Mouse (Mus musculus) liver, embryonic 11.5 days (tissue): Measurements from ENCODE around the gene Atp6v1g1. TPM values are rescaled to one million over a fixed set of nuclear protein-coding genes. Genes with fewer than 3 reads are reported as not detected.
A peak's percentile ranks its signal among the peaks of the same experiment; 100 is the strongest.

ENCODE experiments used
- ATAC-seq: fragments of 200-750 bp; cut with Nextera tagmentation; replicated peaks from 2 replicates; pipeline ENCODE4 v1.8.0; 2017; ENCODE audit warnings: moderate number of reproducible peaks, mild to moderate bottlenecking, moderate TSS enrichment, moderate library complexity; ENCODE audit not compliant: low FRiP score
- DNase-seq: peaks from one replicate; pipeline ENCODE4 v3.0.0-alpha.2; 2017; ENCODE audit warnings: low spot score
- H3K27ac ChIP-seq: fragments of 300-500 bp; sonication (generic); 2 replicates; pipeline ENCODE4 v1.5.1; 2014; ENCODE audit warnings: mild to moderate bottlenecking, low read depth, low read length, control low read depth
- H3K27me3 ChIP-seq: fragments of 300-500 bp; sonication (generic); replicated peaks from 2 replicates; pipeline ENCODE4 v1.6.1; 2014; ENCODE audit warnings: low read length, mixed read lengths; ENCODE audit not compliant: control insufficient read depth, insufficient read depth
- H3K36me3 ChIP-seq: fragments of 300-500 bp; sonication (generic); 2 replicates; pipeline ENCODE4 v1.6.1; 2014; ENCODE audit warnings: mild to moderate bottlenecking, low read length, moderate library complexity, mixed read lengths; ENCODE audit not compliant: control insufficient read depth, insufficient read depth
- H3K4me1 ChIP-seq: fragments of 300-500 bp; sonication (generic); replicated peaks from 2 replicates; pipeline ENCODE4 v1.6.1; 2014; ENCODE audit warnings: low read length, mixed read lengths; ENCODE audit not compliant: control insufficient read depth, insufficient read depth
- H3K4me2 ChIP-seq: fragments of 300-500 bp; sonication (generic); 2 replicates; pipeline ENCODE4 v1.6.1; 2014; ENCODE audit warnings: mild to moderate bottlenecking, control low read depth, moderate library complexity
- H3K4me3 ChIP-seq: fragments of 300-500 bp; sonication (generic); 2 replicates; pipeline ENCODE4 v1.5.1; 2014; ENCODE audit warnings: low read depth, low read length, control low read depth
- H3K9ac ChIP-seq: fragments of 300-500 bp; sonication (generic); 2 replicates; pipeline ENCODE4 v1.6.1; 2014; ENCODE audit warnings: low read depth, low read length, control low read depth
- H3K9me3 ChIP-seq: fragments of 300-500 bp; sonication (generic); 2 replicates; pipeline ENCODE4 v1.6.1; 2016; ENCODE audit warnings: low read length, inconsistent platforms, mixed read lengths; ENCODE audit not compliant: control insufficient read depth
- WGBS: fragments of 180-500 bp; shearing (Covaris S2); extraction: QIAGEN DNeasy Blood & Tissue Kit; methylation state at CpG from one replicate; pipeline ENCODE4 v1.1.7; 2014; 5-methylcytosine and 5-hydroxymethylcytosine counted together
- polyA plus RNA-seq: library from polyadenylated mRNA; unstranded; fragments of >200 nt; fragmentation: Nextera tagmentation; extraction: Ambion mirVana; gene quantifications from 2 replicates; pipeline ENCODE4 v1.2.1, GENCODE M21; 2014

Atp6v1g1 gene
- polyA plus RNA-seq, 1 experiment from 2014 or later = 204 TPM

DNA sequence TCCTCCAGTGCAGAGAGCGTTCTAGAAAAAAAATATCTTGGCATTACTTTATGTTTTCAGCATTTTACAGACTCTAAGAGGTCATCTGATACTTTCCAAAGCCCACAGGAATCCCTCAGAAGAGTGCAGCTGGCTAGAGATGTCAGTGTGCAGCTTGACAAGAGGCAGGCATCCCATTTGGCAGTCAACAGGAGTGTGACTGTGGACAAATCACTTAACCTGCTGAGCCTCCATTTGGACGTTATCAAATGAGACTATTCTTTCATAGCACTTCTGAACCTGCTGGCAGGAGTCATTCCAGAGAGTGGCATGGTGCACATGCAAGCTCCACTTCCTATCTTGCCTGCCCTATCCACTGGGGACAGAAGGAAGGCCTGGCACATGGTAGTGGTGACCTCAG is 2.4 kb upstream of the Atp6v1g1 start:
- H3K27me3 ChIP-seq = no peaks in the 10 kb centered on the region
- H3K4me2 ChIP-seq = no peak overlapping the region
- H3K27ac ChIP-seq = no peak overlapping the region
- H3K4me3 ChIP-seq = no peak overlapping the region
- no peaks in the 10 kb centered on the region for H3K9me3 ChIP-seq
- ATAC-seq = no peak
- DNase-seq = no peak
- H3K9ac ChIP-seq = no peak overlapping the region
- H3K4me1 ChIP-seq = peaks cover 17% of the 10 kb centered on the region
- WGBS = 64% methylated on average over 2 of the region's 2 CpGs
- H3K36me3 ChIP-seq = 0 out of 2 replicates have a peak, but pooled peaks cover 2% of the 10 kb centered on the region

DNA sequence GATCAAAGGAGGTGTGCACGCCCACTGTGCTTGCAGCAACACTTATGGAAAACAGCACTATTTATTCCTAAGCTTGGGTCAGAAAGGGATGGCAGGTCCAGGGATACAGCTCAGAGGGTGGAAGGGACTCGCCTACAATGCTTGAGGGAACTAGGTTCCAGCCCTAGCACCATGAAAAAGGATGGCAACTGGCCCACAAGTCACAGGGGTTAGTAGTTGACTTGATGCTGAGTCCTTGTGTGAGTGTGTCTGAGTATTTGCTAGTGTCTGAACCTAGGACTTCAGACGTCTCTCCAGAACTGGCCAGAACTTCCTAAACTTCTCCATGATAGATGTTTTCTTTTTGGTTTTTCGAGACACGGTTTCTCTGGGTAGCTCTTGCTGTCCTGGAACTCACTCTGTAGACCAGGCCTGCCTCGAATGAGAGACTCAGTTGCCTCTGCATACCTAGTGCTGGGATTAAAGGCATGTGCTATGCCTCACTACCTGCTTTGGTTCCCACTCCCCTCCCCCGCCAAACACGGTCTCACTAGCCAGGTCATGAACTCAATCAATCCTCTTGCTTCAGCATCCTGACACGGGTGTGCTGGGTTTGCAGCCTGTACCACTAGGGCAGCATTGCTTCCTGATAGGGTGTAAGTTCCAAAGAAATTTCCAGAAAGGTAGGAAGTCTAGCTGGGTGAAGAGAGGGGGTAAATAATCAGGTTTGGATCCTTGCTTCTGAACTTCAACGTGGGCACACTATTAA is 652 bp upstream of the Atp6v1g1 start:
- no peaks in the 10 kb centered on the region for H3K27me3 ChIP-seq
- H3K27ac ChIP-seq = no peak overlapping the region
- peak; percentile 44 for ATAC-seq
- DNase-seq = no peak
- 57% methylated on average over 10 of the region's 10 CpGs for WGBS
- H3K4me3 ChIP-seq = peak overlapping the region; percentile 87
- peak overlapping the region; percentile 61 for H3K4me2 ChIP-seq
- H3K36me3 ChIP-seq = peaks cover 6% of the 10 kb centered on the region
- H3K9ac ChIP-seq = peak overlapping the region; percentile 41; the same call in 1 of the 2 replicates
- H3K9me3 ChIP-seq = no peaks in the 10 kb centered on the region
- H3K4me1 ChIP-seq = peaks cover 19% of the 10 kb centered on the region

DNA sequence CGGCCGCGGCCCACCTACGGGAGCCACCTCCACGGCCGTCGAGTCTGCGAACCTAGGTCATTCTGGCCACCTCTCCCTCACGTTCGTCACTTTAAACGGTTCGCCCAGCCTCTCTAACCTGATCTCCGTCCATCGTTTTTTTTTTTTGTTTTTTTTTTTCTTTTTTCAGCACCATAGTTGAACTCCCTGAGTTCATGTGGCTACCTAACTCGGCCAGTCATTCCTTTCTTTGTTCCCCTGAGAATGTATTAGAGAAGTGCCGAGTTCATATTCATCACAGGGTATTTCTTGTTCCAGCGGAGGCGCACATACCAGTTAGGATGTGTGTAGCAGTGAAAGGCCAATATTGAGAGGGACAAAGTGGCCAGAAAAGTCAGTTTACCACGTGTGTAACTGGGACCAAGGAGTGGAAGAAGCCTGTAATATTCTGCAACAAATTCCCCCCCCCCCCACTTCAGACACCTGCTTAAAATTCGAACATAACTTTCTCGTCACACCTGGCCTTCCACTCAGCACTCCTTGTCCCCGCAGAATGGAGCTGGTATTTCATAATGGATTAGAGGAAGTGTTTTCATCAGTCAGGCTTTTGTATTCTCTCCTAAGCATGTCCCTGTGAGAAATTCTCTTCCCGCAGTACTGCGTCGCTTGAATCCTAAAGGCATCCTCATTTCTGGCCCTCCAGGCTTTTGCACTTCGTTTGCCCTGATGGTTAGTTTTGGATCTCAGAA is 823 bp downstream of the Atp6v1g1 start:
- 19% methylated on average over 26 of the region's 26 CpGs for WGBS
- ATAC-seq = no peak

DNA sequence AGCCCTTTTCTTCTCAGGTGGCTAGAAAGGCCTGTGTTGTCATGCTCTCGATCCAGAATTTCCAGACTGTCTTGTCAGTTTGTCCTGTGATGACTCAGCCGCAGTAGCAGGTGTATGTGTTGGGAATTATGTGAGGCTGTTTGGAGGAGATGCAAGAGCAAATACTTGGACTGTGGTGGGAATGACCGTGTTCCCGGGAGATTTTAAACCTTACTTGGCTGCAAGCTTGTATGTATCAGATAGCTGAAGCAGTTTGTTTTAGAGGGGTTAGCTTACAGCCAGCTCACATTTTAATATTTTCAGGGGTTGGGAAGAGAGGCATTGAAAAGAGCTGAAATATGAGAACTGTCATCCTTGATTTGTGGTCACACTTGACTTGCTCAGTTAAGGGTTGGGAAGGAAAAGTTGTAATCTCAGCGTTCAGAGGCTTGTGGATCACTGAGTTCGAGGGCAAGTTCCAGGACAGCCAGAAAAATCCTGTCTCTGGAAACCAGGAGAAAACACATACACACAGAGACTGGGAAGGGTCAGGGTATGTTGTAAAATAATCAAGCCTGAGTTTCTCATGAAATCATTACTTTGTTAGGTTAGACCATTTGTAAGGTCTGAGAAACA is 2.0 kb downstream of the Atp6v1g1 start:
- H3K9me3 ChIP-seq = no peaks in the 10 kb centered on the region
- H3K4me1 ChIP-seq = peaks cover 19% of the 10 kb centered on the region
- peak overlapping the region; percentile 77 for H3K4me2 ChIP-seq
- H3K27ac ChIP-seq = no peak overlapping the region
- H3K4me3 ChIP-seq = 0 out of 2 replicates have a peak overlapping the region, but pooled peaks have one; percentile 87
- no peaks in the 10 kb centered on the region for H3K27me3 ChIP-seq
- peak overlapping the region; percentile 3; the same call in 1 of the 2 replicates for H3K9ac ChIP-seq
- DNase-seq (no peak), ATAC-seq (no peak)
- 88% methylated on average over 6 of the region's 6 CpGs for WGBS
- peaks cover 20% of the 10 kb centered on the region for H3K36me3 ChIP-seq

More for the DNA sequence above, 823 bp downstream of the Atp6v1g1 start:
- DNase-seq = no peak
- no peaks in the 10 kb centered on the region for H3K27me3 ChIP-seq
- peaks cover 19% of the 10 kb centered on the region for H3K4me1 ChIP-seq
- peaks cover 14% of the 10 kb centered on the region for H3K36me3 ChIP-seq
- H3K9me3 ChIP-seq = no peaks in the 10 kb centered on the region
- H3K27ac ChIP-seq = peak overlapping the region; percentile 73
- peak overlapping the region; percentile 95 for H3K9ac ChIP-seq
- H3K4me3 ChIP-seq = peak overlapping the region; percentile 87
- H3K4me2 ChIP-seq = peak overlapping the region; percentile 77

DNA sequence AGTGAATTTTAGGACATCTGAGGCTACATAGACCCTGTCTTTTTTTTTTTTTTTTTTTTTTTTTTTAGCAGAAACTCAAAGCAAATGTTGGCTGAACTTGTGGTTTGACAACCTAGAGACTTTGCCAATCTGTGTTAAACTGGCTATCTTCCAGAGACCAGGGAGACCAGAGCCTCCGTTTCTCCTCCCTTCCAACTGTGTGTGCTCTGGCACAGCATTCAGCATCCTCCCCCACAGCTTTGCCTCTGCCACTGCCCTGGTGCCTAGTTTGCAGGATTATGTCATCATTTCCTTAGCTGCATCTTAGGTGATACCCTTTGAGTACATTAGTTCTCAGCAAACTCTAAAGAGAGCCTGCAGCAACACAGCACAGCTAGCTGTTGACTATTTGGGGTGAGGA is 3.2 kb downstream of the Atp6v1g1 start:
- Histone ChIP-seq H3K36me3 (peaks cover 32% of the 10 kb centered on the region), H3K4me1 (peaks cover 19% of the 10 kb centered on the region), H3K4me2 (no peak overlapping the region), H3K27ac (no peak overlapping the region), H3K9ac (no peak overlapping the region), H3K9me3 (no peaks in the 10 kb centered on the region), H3K4me3 (no peak overlapping the region), H3K27me3 (no peaks in the 10 kb centered on the region)
- 76% methylated on average over 1 of the region's 1 CpGs for WGBS
- ATAC-seq = no peak
- DNase-seq = no peak

DNA sequence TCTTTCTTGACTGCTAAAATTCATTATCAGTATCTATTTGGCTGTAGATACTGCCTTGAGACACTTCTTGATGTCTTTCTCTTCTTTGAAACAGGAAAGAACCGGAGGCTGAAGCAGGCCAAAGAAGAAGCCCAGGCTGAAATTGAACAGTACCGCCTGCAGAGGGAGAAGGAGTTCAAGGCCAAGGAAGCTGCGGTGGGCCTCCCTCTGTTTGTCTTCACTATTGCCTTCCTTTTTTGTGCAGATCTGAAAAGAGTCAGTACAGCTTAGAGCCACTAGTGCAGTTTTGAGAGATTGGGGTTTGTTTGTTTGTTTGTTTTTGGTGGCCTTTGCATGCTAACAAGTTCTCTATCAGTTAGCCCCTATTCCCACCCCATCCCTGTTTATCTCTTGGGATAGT is 3.9 kb downstream of the Atp6v1g1 start:
- Histone ChIP-seq H3K4me3 (no peak overlapping the region), H3K27me3 (no peaks in the 10 kb centered on the region), H3K9me3 (no peaks in the 10 kb centered on the region), H3K4me1 (peaks cover 19% of the 10 kb centered on the region), H3K27ac (no peak overlapping the region), H3K36me3 (peaks cover 35% of the 10 kb centered on the region), H3K4me2 (no peak overlapping the region), H3K9ac (no peak overlapping the region)
- WGBS = 83% methylated on average over 3 of the region's 3 CpGs
- ATAC-seq (no peak), DNase-seq (no peak)

DNA sequence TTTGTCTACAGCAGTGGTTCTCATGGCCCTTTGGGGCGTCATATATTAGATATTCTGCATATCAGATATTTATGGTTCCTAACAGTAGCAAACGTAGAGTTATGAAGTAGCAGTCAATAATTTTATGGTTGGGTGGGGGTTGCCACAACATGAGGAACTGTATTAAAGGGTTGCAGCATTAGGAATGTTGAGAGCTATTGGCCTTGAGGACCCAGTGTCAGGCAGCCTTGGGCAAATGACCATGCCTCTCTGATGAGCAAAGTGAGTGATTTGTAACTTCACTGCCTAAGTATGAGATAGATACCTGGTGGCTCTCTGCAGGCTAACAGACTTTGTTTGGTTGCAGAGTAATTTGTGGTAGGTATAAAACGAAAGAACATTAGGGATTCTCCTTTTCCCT is 6.3 kb downstream of the Atp6v1g1 start:
- 93% methylated on average over 3 of the region's 3 CpGs for WGBS
- H3K4me1 ChIP-seq = peaks cover 11% of the 10 kb centered on the region
- DNase-seq (no peak), ATAC-seq (no peak)
- H3K27me3 ChIP-seq = no peaks in the 10 kb centered on the region
- H3K36me3 ChIP-seq = peaks cover 35% of the 10 kb centered on the region
- H3K9ac ChIP-seq = no peak overlapping the region
- H3K4me2 ChIP-seq = no peak overlapping the region
- H3K9me3 ChIP-seq = no peaks in the 10 kb centered on the region
- no peak overlapping the region for H3K4me3 ChIP-seq
- H3K27ac ChIP-seq = no peak overlapping the region

DNA sequence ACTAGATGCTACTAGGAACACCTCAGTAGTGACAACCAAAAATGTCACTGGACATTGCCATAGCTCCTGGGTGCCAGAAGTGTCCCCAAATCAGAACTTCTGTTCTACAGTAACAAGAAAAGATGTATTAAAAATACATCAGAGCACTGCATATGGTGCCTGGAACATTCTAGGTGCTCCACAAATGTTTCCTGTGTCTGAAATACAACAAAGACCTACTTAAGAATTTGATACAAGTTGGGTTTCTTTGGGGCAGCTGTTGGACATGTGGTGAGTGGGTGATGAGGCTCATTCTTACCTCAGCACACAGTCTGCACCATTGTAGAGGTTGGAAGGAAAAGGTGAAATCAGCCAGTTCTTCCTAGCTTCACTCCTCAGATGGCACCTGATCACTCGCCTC is 8.3 kb downstream of the Atp6v1g1 start:
- H3K4me2 ChIP-seq = no peak overlapping the region
- WGBS = 83% methylated on average over 1 of the region's 1 CpGs
- H3K36me3 ChIP-seq = peaks cover 32% of the 10 kb centered on the region
- ATAC-seq (no peak), DNase-seq (no peak)
- peaks cover 14% of the 10 kb centered on the region for H3K4me1 ChIP-seq
- H3K27me3 ChIP-seq = no peaks in the 10 kb centered on the region
- H3K4me3 ChIP-seq = no peak overlapping the region
- H3K9me3 ChIP-seq = no peaks in the 10 kb centered on the region
- no peak overlapping the region for H3K27ac ChIP-seq
- no peak overlapping the region for H3K9ac ChIP-seq
